Mouse (Mus musculus) bone marrow macrophage, adult 2 months (primary cell): Measurements from ENCODE around the gene Rfc3.

Source experiments
- CTCF ChIP-seq: IDR thresholded peaks from 2 replicates; pipeline ENCODE4 v1.5.1; 2012; ENCODE audit warnings: low read depth, mild to moderate bottlenecking, low read length, moderate library complexity
- POLR2A ChIP-seq: IDR thresholded peaks from 2 replicates; pipeline ENCODE4 v1.6.1; 2012; ENCODE audit warnings: mild to moderate bottlenecking, low read depth, low read length, borderline replicate concordance

DNA sequence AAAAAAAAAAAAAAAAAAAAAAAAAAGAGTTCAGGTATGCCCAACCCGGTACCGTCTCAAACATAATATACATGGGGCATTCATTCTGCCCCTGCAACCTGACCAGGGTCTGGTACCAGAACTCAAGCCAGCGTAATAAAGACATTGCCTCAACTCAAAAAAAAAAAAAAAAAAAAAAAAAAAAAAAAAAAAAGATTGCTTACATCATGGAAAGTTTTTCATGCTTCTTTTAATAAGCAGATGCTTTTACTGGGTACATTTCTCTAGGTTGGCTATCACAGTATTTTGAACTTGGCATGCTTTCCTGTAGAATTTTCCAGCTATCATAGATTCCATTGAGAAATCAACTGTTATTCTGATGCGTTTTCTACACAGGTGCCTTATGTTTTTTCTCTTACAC lies 11.2 kb upstream of the Rfc3 start:
- TF ChIP-seq POLR2A (no peak), CTCF (no peak)
